Mouse (Mus musculus) limb, embryonic 11.5 days (tissue): ENCODE data around the gene Wwox. TPM values are rescaled to one million over a fixed set of nuclear protein-coding genes. Genes with fewer than 3 reads are reported as not detected.

Experiments used
- ATAC-seq: fragments of 200-750 bp; cut with Nextera tagmentation; 2 replicates; pipeline ENCODE4 v1.8.0; 2017; ENCODE audit warnings: low read depth; ENCODE audit not compliant: insufficient number of reproducible peaks, low FRiP score, low TSS enrichment
- DNase-seq: peaks from one replicate; pipeline ENCODE4 v3.0.0-alpha.2; 2015; ENCODE audit warnings: low spot score
- H3K27ac ChIP-seq: fragments of 300-500 bp; sonication (generic); replicated peaks from 2 replicates; pipeline ENCODE4 v1.5.1; 2014; ENCODE audit warnings: low read depth, mild to moderate bottlenecking, low read length
- H3K27me3 ChIP-seq: fragments of 300-500 bp; sonication (generic); 2 replicates; pipeline ENCODE4 v1.6.1; 2014; ENCODE audit warnings: mild to moderate bottlenecking, low read length, mixed read lengths; ENCODE audit not compliant: control insufficient read depth, insufficient read depth
- H3K36me3 ChIP-seq: fragments of 300-500 bp; sonication (generic); 2 replicates; pipeline ENCODE4 v1.6.1; 2014; ENCODE audit warnings: mild to moderate bottlenecking, low read length, moderate library complexity, mixed read lengths; ENCODE audit not compliant: control insufficient read depth, insufficient read depth
- H3K4me1 ChIP-seq: fragments of 300-500 bp; sonication (generic); 2 replicates; pipeline ENCODE4 v1.6.1; 2014; ENCODE audit warnings: low read length, mixed read lengths; ENCODE audit not compliant: control insufficient read depth, insufficient read depth
- H3K4me2 ChIP-seq: fragments of 300-500 bp; sonication (generic); 2 replicates; pipeline ENCODE4 v1.6.1; 2014; ENCODE audit warnings: low read depth, mild to moderate bottlenecking, moderate library complexity; ENCODE audit not compliant: severe bottlenecking
- H3K4me3 ChIP-seq: fragments of 300-500 bp; sonication (generic); 2 replicates; pipeline ENCODE4 v1.5.1; 2014; ENCODE audit warnings: low read depth, low read length
- H3K9ac ChIP-seq: fragments of 300-500 bp; sonication (generic); 2 replicates; pipeline ENCODE4 v1.6.1; 2014; ENCODE audit warnings: mild to moderate bottlenecking, low read length
- H3K9me3 ChIP-seq: fragments of 300-500 bp; sonication (generic); 2 replicates; pipeline ENCODE4 v1.6.1; 2016; ENCODE audit warnings: low read length; ENCODE audit not compliant: control insufficient read depth
- WGBS: fragments of 180-500 bp; shearing (Covaris S2); extraction: QIAGEN DNeasy Blood & Tissue Kit; methylation state at CpG from one replicate; pipeline ENCODE4 v1.1.7; 2014; 5-methylcytosine and 5-hydroxymethylcytosine counted together
- polyA plus RNA-seq: library from polyadenylated mRNA; unstranded; fragments of >200 nt; fragmentation: Nextera tagmentation; extraction: Ambion mirVana; gene quantifications from 2 replicates; pipeline ENCODE4 v1.2.1, GENCODE M21; 2014

Gene Wwox
- polyA plus RNA-seq, 1 experiment from 2014 or later: 7.3 TPM

GRCm38 (mm10) chr8:115046496-115046895 is 607.0 kb downstream of the Wwox start:
- Histone ChIP-seq H3K9ac (no peak overlapping the region), H3K9me3 (no peaks in the 10 kb centered on the region), H3K4me1 (peaks cover 8% of the 10 kb centered on the region; the same call in 1 of the 2 replicates), H3K36me3 (no peaks in the 10 kb centered on the region), H3K27ac (no peak overlapping the region), H3K4me3 (no peak overlapping the region), H3K27me3 (no peaks in the 10 kb centered on the region), H3K4me2 (no peak overlapping the region)
- DNase-seq (no peak), ATAC-seq (no peak)
- WGBS: 49% methylated on average over 4 of the region's 4 CpGs

- Histone ChIP-seq H3K27ac (no peak overlapping the region), H3K9ac (no peak overlapping the region), H3K4me2 (no peak overlapping the region), H3K36me3 (no peaks in the 10 kb centered on the region), H3K4me1 (no peaks in the 10 kb centered on the region), H3K27me3 (no peaks in the 10 kb centered on the region), H3K9me3 (no peaks in the 10 kb centered on the region), H3K4me3 (no peak overlapping the region)
- no peak for DNase-seq
- 84% methylated on average over 12 of the region's 12 CpGs for WGBS
- no peak for ATAC-seq
Measured at GRCm38 (mm10) chr8:115058193-115058835, 618.9 kb downstream of the Wwox start.

GRCm38 (mm10) chr8:115063623-115064022 is 624.2 kb downstream of the Wwox start:
- Histone ChIP-seq H3K4me3 (no peak overlapping the region), H3K4me1 (no peaks in the 10 kb centered on the region), H3K36me3 (no peaks in the 10 kb centered on the region), H3K4me2 (no peak overlapping the region), H3K9ac (no peak overlapping the region), H3K27ac (no peak overlapping the region), H3K27me3 (no peaks in the 10 kb centered on the region), H3K9me3 (no peaks in the 10 kb centered on the region)
- DNase-seq (no peak), ATAC-seq (no peak)
- 86% methylated on average over 5 of the region's 5 CpGs for WGBS

- DNase-seq: no peak
- H3K36me3 ChIP-seq: no peaks in the 10 kb centered on the region
- no peak for ATAC-seq
Measured at GRCm38 (mm10) chr8:115064691-115065090, 625.2 kb downstream of the Wwox start.

GRCm38 (mm10) chr8:115065386-115065785 is 625.9 kb downstream of the Wwox start:
- Histone ChIP-seq H3K9me3 (no peaks in the 10 kb centered on the region), H3K4me1 (no peaks in the 10 kb centered on the region), H3K36me3 (no peaks in the 10 kb centered on the region), H3K4me3 (no peak overlapping the region), H3K4me2 (no peak overlapping the region), H3K27me3 (no peaks in the 10 kb centered on the region), H3K27ac (no peak overlapping the region), H3K9ac (no peak overlapping the region)
- WGBS: 70% methylated on average over 7 of the region's 7 CpGs
- ATAC-seq (no peak), DNase-seq (no peak)

More at GRCm38 (mm10) chr8:115064691-115065090, 625.2 kb downstream of the Wwox start:
- 85% methylated on average over 15 of the region's 15 CpGs for whole genome bisulfite sequencing
- no peaks in the 10 kb centered on the region for H3K9me3 ChIP-seq
- H3K4me1 ChIP-seq: no peaks in the 10 kb centered on the region
- H3K4me3 ChIP-seq: no peak overlapping the region
- H3K9ac ChIP-seq: no peak overlapping the region
- no peaks in the 10 kb centered on the region for H3K27me3 ChIP-seq
- H3K4me2 ChIP-seq: no peak overlapping the region
- no peak overlapping the region for H3K27ac ChIP-seq

- Histone ChIP-seq H3K4me3 (no peak overlapping the region), H3K9ac (no peak overlapping the region), H3K4me1 (no peaks in the 10 kb centered on the region), H3K4me2 (no peak overlapping the region), H3K27ac (no peak overlapping the region), H3K9me3 (no peaks in the 10 kb centered on the region), H3K36me3 (no peaks in the 10 kb centered on the region), H3K27me3 (no peaks in the 10 kb centered on the region)
- ATAC-seq (no peak), DNase-seq (no peak)
- WGBS: 88% methylated on average over 8 of the region's 8 CpGs
Measured at GRCm38 (mm10) chr8:115066550-115067058, 627.1 kb downstream of the Wwox start.

- ATAC-seq (no peak), DNase-seq (no peak)
- H3K36me3 ChIP-seq: no peaks in the 10 kb centered on the region
- no peak overlapping the region for H3K4me2 ChIP-seq
- 85% methylated on average over 5 of the region's 5 CpGs for WGBS
- no peaks in the 10 kb centered on the region for H3K4me1 ChIP-seq
- H3K9me3 ChIP-seq: no peaks in the 10 kb centered on the region
- H3K4me3 ChIP-seq: no peak overlapping the region
- H3K9ac ChIP-seq: no peak overlapping the region
- H3K27me3 ChIP-seq: no peaks in the 10 kb centered on the region
- no peak overlapping the region for H3K27ac ChIP-seq
Measured at GRCm38 (mm10) chr8:115068723-115069122, 629.3 kb downstream of the Wwox start.

- Histone ChIP-seq H3K36me3 (no peaks in the 10 kb centered on the region), H3K4me1 (no peaks in the 10 kb centered on the region), H3K4me3 (no peak overlapping the region), H3K27ac (no peak overlapping the region), H3K27me3 (no peaks in the 10 kb centered on the region), H3K9me3 (no peaks in the 10 kb centered on the region), H3K9ac (no peak overlapping the region), H3K4me2 (no peak overlapping the region)
- no peak for ATAC-seq
- 8% methylated on average over 3 of the region's 3 CpGs for WGBS
- DNase-seq: no peak
Measured at GRCm38 (mm10) chr8:115070225-115070624, 630.8 kb downstream of the Wwox start.

- no peak for DNase-seq
- 91% methylated on average over 12 of the region's 12 CpGs for WGBS
- no peak overlapping the region for H3K27ac ChIP-seq
Measured at GRCm38 (mm10) chr8:115071231-115071630, 631.8 kb downstream of the Wwox start.

More at GRCm38 (mm10) chr8:115071231-115071630, 631.8 kb downstream of the Wwox start:
- no peak for ATAC-seq
- H3K36me3 ChIP-seq: no peaks in the 10 kb centered on the region
- no peaks in the 10 kb centered on the region for H3K27me3 ChIP-seq
- H3K4me3 ChIP-seq: no peak overlapping the region
- H3K4me1 ChIP-seq: no peaks in the 10 kb centered on the region
- H3K9ac ChIP-seq: no peak overlapping the region
- no peak overlapping the region for H3K4me2 ChIP-seq
- H3K9me3 ChIP-seq: no peaks in the 10 kb centered on the region
